Mouse (Mus musculus) left cerebral cortex, adult 2 months (tissue): ENCODE results near the gene P2ry12. TPM values are rescaled to one million over a fixed set of nuclear protein-coding genes. Genes with fewer than 3 reads are reported as not detected.

ENCODE experiments used
- DNase-seq, 2 experiments: peaks; one replicate each; pipeline ENCODE4 v3.0.0; 2021 to 2022; ENCODE audit warnings: low spot score in 2 of 2, mixed read lengths in 1 of 2; ENCODE audit errors: extremely low spot score in 1 of 2
- H3K27ac ChIP-seq: fragments of 200-600 bp; 2 replicates; pipeline ENCODE4 v1.8.1; 2022
- H3K4me3 ChIP-seq: fragments of 200-600 bp; 2 replicates; pipeline ENCODE4 v1.8.1; 2022
- CTCF ChIP-seq: fragments of 200-600 bp; IDR thresholded peaks from 2 replicates; pipeline ENCODE4 v1.8.1; 2022; ENCODE audit warnings: antibody characterized with exemption, mild to moderate bottlenecking, moderate library complexity
- intact Hi-C: fragments of 180-260 bp; cut with DNase I; formaldehyde crosslinking; loops from one replicate; pipeline ENCODE4 v1.15.1; 2025
- long read RNA-seq, 2 experiments: library from polyadenylated mRNA; stranded (forward); transcript quantifications; one replicate each; pipeline ENCODE4 v2.0.0; 2021; ENCODE audit warnings: borderline mapping rate in 2 of 2
- total RNA-seq, 2 experiments: library from RNA; stranded (reverse); gene quantifications; 2 replicates each; pipeline ENCODE4 v1.2.3; 2021

The P2ry12 gene
- 10 to 100 TPM; 34.1 to 35.0 TPM for total RNA-seq
- long read RNA-seq, experiment 1, transcript P2ry12-205 (2 exons, 619 nt), result major isoform, 36 of 39 reads
- long read RNA-seq, experiment 1, partial matches to known transcripts, result 0 of 39 reads
- long read RNA-seq, experiment 1, other reads (novel, unspliced or antisense), result 1 of 39 reads
- long read RNA-seq, experiment 2, transcript P2ry12-205 (2 exons, 619 nt), result major isoform, 36 of 43 reads
- long read RNA-seq, experiment 2, partial matches to known transcripts, result 0 of 43 reads
- long read RNA-seq, experiment 2, other reads (novel, unspliced or antisense), result 5 of 43 reads

GRCm38 (mm10) chr3:59262704-59263103, at the start of gene P2ry12:
TSS of gene P2ry12 (minus strand) at chr3:59262871.
- no peak for TF ChIP-seq CTCF
- intact Hi-C loops, result no loop called here
- peak within 1 kb of the TSS; percentile 50; the same call in 1 of the 2 replicates for H3K27ac ChIP-seq
- H3K4me3 ChIP-seq, result peak within 1 kb of the TSS; percentile 18; the same call in 1 of the 2 replicates
- no peak for DNase-seq

GRCm38 (mm10) chr3:59305518-59305917, 42.8 kb upstream of the P2ry12 start:
- Histone ChIP-seq H3K4me3 (no peak overlapping the region), H3K27ac (no peak overlapping the region)
- intact Hi-C loops, result no loop called here
- DNase-seq, result no peak
- TF ChIP-seq CTCF, result no peak

- intact Hi-C loops, result no loop called here
- Histone ChIP-seq H3K27ac (no peak overlapping the region), H3K4me3 (no peak overlapping the region)
- no peak for DNase-seq
- TF ChIP-seq CTCF, result no peak
These were observed 42.3 kb upstream of the P2ry12 start for GRCm38 (mm10) chr3:59304944-59305343.

GRCm38 (mm10) chr3:59297653-59298052, 35.0 kb upstream of the P2ry12 start:
- Histone ChIP-seq H3K27ac (no peak overlapping the region), H3K4me3 (no peak overlapping the region)
- no peak for TF ChIP-seq CTCF
- intact Hi-C loops, result no loop called here
- DNase-seq, result no peak

- DNase-seq, result no peak
- TF ChIP-seq CTCF, result no peak
- H3K4me3 ChIP-seq, result no peak overlapping the region
- no peak overlapping the region for H3K27ac ChIP-seq
- intact Hi-C loops, result no loop called here
These were observed 34.0 kb upstream of the P2ry12 start for GRCm38 (mm10) chr3:59296563-59297130.

- intact Hi-C loops, result no loop called here
- Histone ChIP-seq H3K4me3 (no peak overlapping the region), H3K27ac (no peak overlapping the region)
- TF ChIP-seq CTCF, result no peak
- DNase-seq, result no peak
These were observed 33.3 kb upstream of the P2ry12 start for GRCm38 (mm10) chr3:59295699-59296562.

- H3K4me3 ChIP-seq, result no peak overlapping the region
- TF ChIP-seq CTCF, result no peak
- intact Hi-C loops, result no loop called here
- no peak overlapping the region for H3K27ac ChIP-seq
- DNase-seq, result no peak
These were observed 30.9 kb upstream of the P2ry12 start for GRCm38 (mm10) chr3:59293437-59294199.

- H3K27ac ChIP-seq, result no peak overlapping the region
- no peak for TF ChIP-seq CTCF
- no peak overlapping the region for H3K4me3 ChIP-seq
- intact Hi-C loops, result no loop called here
- DNase-seq, result no peak
These were observed 27.9 kb upstream of the P2ry12 start for GRCm38 (mm10) chr3:59290551-59290950.

GRCm38 (mm10) chr3:59278620-59279019, 15.9 kb upstream of the P2ry12 start:
- H3K4me3 ChIP-seq, result no peak overlapping the region
- DNase-seq, result no peak
- TF ChIP-seq CTCF, result no peak
- H3K27ac ChIP-seq, result no peak overlapping the region
- intact Hi-C loops, result no loop called here

GRCm38 (mm10) chr3:59278254-59278533, 15.5 kb upstream of the P2ry12 start:
- DNase-seq, result no peak
- TF ChIP-seq CTCF, result no peak
- H3K27ac ChIP-seq, result no peak overlapping the region
- intact Hi-C loops, result no loop called here
- H3K4me3 ChIP-seq, result no peak overlapping the region

- Histone ChIP-seq H3K27ac (no peak overlapping the region), H3K4me3 (no peak overlapping the region)
- no peak for DNase-seq
- TF ChIP-seq CTCF, result no peak
- intact Hi-C loops, result no loop called here
These were observed 15.0 kb upstream of the P2ry12 start for GRCm38 (mm10) chr3:59277502-59278253.
